Comparison of ENCODE assay signal across 13 mouse cellular contexts in the genomic region with DNA sequence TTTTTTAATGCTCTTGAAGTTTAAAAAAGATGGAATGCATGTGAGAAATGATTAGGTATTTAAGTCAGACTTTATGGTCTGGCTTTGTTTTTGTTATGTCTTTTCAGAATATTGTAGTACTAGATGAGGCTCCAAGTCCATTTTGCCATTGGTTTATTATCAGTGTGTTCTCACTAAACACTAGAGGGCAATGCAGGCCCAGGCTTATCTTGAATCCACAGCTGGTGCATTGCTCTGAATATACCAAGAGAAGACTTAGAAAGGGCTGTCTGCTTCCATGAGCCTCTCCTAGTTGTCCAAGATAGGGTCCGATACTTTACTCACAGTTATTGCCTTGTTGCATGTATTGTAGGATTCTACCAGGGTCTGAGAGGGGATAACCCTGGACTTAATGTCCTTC.
DNase-seq lines count a peak whose midpoint lies in the region; ATAC-seq and TF ChIP-seq lines count a peak whose summit lies in the region.
"Had no signal": no experiment of that assay in that cellular context is flagged by ENCODE, and none has a peak within 500 bp of the region (broad histone marks: within the 10 kb centered on the region; RNA-seq: fewer than 3 reads in every experiment).

No protein-coding gene starts in this region.

- 65% methylated on average over 1 of the region's 1 CpGs for WGBS in heart, postnatal 0 days
- WGBS in thymus, adult 2 months, result 88% methylated on average over 1 of the region's 1 CpGs

- no peak overlapping the region for H3K4me2 ChIP-seq in heart, postnatal 0 days (ENCODE audit: low read depth, low read length)
- H3K4me2 ChIP-seq: heart, embryonic 12.5 days; midbrain, embryonic 12.5 days; stomach, embryonic 15.5 days had no signal

- H3K9me3 ChIP-seq in heart, postnatal 0 days (replicated peaks; ENCODE audit: control insufficient read depth, low read length), result no peaks in the 10 kb centered on the region
- H3K9me3 ChIP-seq: heart, embryonic 12.5 days; midbrain, embryonic 12.5 days; stomach, embryonic 15.5 days had no signal

- H3K27ac ChIP-seq in heart, postnatal 0 days (ENCODE audit: low read depth), result no peak overlapping the region
- no peak overlapping the region for H3K27ac ChIP-seq in thymus, adult 2 months (ENCODE audit: control insufficient read depth, insufficient read depth, low read length)
- H3K27ac ChIP-seq: midbrain, embryonic 12.5 days; stomach, embryonic 15.5 days had no signal

- no peak overlapping the region for H3K4me3 ChIP-seq in heart, postnatal 0 days (ENCODE audit: low read depth, low read length)
- no peak overlapping the region for H3K4me3 ChIP-seq in thymus, adult 2 months (ENCODE audit: control insufficient read depth, insufficient read depth, low read length)
- H3K4me3 ChIP-seq: heart, embryonic 12.5 days; midbrain, embryonic 12.5 days; stomach, embryonic 15.5 days had no signal

- no peak for TF ChIP-seq EP300 in heart, postnatal 0 days (IDR thresholded peaks at IDR 0.05; ENCODE audit: low read depth)

- intact Hi-C loops in heart, postnatal 36 days (cut with DNase I), result no loop called here

- no peaks in the 10 kb centered on the region for H3K27me3 ChIP-seq in heart, postnatal 0 days (ENCODE audit: control insufficient read depth, insufficient read depth, low read length)
- H3K27me3 ChIP-seq in thymus, adult 2 months (ENCODE audit: control insufficient read depth, insufficient read depth, low read length), result no peaks in the 10 kb centered on the region
- H3K27me3 ChIP-seq: heart, embryonic 12.5 days; midbrain, embryonic 12.5 days; Patski; stomach, embryonic 15.5 days had no signal

- no peak for DNase-seq in heart, postnatal 0 days (ENCODE audit: low spot score)
- no peak for DNase-seq in heart, postnatal 36 days
- DNase-seq in thymus, adult 2 months, result peak; percentile 15
- DNase-seq in thymus, postnatal 36 days, result no peak
- peak; percentile 13 to 31 for DNase-seq in left cerebral cortex, adult 18-20 months (ENCODE audit: low spot score in 2 of 2)
- DNase-seq in thymus, postnatal 4 days, result peak; percentile 30
- DNase-seq in T-cell, adult 2 months (ENCODE audit: low spot score), result no peak
- no peak for DNase-seq in adrenal gland, adult (ENCODE audit: inconsistent age in 2 of 2, low spot score in 1 of 2)
- DNase-seq: cerebellum, adult 9-11 months had no signal

- no peak for TF ChIP-seq POLR2A in thymus, adult 2 months (IDR thresholded peaks at IDR 0.05; ENCODE audit: control insufficient read depth, extremely low read depth, insufficient read depth, low read length, poor library complexity)

- H3K4me1 ChIP-seq in heart, postnatal 0 days (ENCODE audit: control insufficient read depth, insufficient read depth), result no peaks in the 10 kb centered on the region
- H3K4me1 ChIP-seq in thymus, adult 2 months (replicated peaks; ENCODE audit: control insufficient read depth, insufficient read depth, low read length), result no peaks in the 10 kb centered on the region
- H3K4me1 ChIP-seq: heart, embryonic 12.5 days; midbrain, embryonic 12.5 days; stomach, embryonic 15.5 days had no signal

- no peak for ATAC-seq in heart, postnatal 0 days (ENCODE audit: insufficient read depth, low read depth)
- ATAC-seq: Patski had no signal

- no peak overlapping the region for H3K9ac ChIP-seq in heart, postnatal 0 days (replicated peaks; ENCODE audit: low read depth, low read length)
- H3K9ac ChIP-seq: heart, embryonic 12.5 days; midbrain, embryonic 12.5 days; stomach, embryonic 15.5 days had no signal

- H3K36me3 ChIP-seq in heart, postnatal 0 days (replicated peaks; ENCODE audit: control insufficient read depth, insufficient read depth, low read length), result no peaks in the 10 kb centered on the region
- no peaks in the 10 kb centered on the region for H3K36me3 ChIP-seq in thymus, adult 2 months (ENCODE audit: control insufficient read depth, insufficient read depth, low read length)
- H3K36me3 ChIP-seq: heart, embryonic 12.5 days; midbrain, embryonic 12.5 days; stomach, embryonic 15.5 days had no signal

- peak; percentile 37 for TF ChIP-seq CTCF in heart, postnatal 0 days (IDR thresholded peaks at IDR 0.05; ENCODE audit: low read depth)
- TF ChIP-seq CTCF in thymus, adult 2 months (IDR thresholded peaks at IDR 0.05; ENCODE audit: borderline replicate concordance, control insufficient read depth, extremely low read depth, insufficient read depth, low read length, poor library complexity), result no peak

Comparison
In these comparisons a context has a peak if more than half of its experiments do, and no peak if none do; other contexts are left out.
1. DNase-seq: peak in thymus, adult 2 months (single experiment), left cerebral cortex, adult 18-20 months (2 of 2) and thymus, postnatal 4 days (single experiment); none in heart, postnatal 0 days (single experiment), heart, postnatal 36 days (0 of 2), thymus, postnatal 36 days (0 of 2), T-cell, adult 2 months (single experiment) and adrenal gland, adult (0 of 2).